Mouse (Mus musculus) 3134 (cell line): Measurements from ENCODE around the gene Gltp.

Experiments used
- DNase-seq: peaks from one replicate; pipeline ENCODE4 v3.0.0-alpha.2; 2011; ENCODE audit warnings: low spot score; ENCODE audit not compliant: insufficient read length; ENCODE audit errors: extremely low read depth

Gltp gene

GRCm38 (mm10) chr5:114664750-114665149, 26.0 kb downstream of the Gltp start:
- peak; percentile 73 for DNase-seq

DNA sequence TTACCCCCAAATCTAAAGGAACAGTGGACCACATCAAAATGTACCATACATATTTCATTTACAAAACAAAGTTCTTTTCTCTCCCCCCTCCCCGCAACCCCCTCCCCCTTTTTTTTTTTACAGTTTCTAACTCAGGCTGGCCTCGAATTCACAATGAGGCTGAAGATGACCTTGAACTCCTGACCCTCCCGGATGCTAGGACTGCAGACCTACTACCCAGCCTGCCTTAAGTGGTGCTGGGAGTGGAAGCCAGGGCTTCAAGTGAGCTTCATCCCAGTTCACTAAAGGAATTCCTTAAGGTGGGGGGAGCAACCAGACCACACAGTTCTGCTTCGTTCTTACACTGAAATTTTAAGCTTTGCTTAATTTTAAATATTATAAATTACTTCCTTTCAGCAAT, 26.6 kb downstream of the Gltp start:
- no peak for DNase-seq

- no peak for DNase-seq
These were observed 29.8 kb downstream of the Gltp start for GRCm38 (mm10) chr5:114661029-114661428.

DNA sequence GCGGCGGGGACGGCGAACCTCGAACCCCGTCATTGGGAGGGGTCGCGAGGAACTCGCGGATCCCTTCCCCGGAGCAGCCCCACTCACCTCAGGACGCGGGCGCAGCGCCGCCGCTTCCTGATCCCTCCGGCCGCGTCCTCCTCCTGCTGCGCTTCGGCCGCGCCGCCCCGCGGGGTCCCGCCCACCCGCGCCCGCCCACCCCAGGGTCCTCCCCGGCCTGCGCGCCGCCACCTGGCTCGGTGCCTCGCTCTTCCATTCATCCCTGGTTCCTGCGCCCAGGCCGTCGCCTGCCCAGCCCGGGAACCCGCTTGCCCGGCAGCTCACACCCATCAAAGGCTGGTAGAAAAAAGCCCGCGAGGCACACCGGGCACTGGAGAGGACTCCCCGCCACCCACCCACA, 32.5 kb downstream of the Gltp start, which contains the start of gene Trpv4:
Trpv4 (minus strand) TSS at position 167 of the 400 bp plus-strand sequence.
- DNase-seq = peak; percentile 76

DNA sequence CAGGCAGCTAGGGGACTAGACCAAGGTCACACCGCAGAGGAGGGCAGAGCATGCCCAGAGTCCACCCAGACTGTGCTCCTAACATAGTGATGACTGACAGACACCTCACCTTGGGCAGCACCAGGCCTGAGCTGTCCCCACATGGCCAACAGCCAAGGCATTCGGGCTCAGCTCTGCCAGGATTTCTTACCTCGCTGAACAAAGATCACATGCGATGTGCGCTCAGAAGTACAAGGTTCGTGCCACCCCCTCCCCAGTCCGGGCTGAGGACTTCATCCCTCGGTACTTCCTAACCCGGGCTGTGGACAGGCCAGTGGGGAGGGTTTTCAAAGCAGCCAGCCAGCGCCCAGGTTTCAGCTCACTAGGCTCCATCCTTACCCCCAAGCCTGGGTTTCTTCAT, 33.4 kb downstream of the Gltp start:
- peak; percentile 67 for DNase-seq

GRCm38 (mm10) chr5:114656305-114656704, 34.5 kb downstream of the Gltp start:
- no peak for DNase-seq

GRCm38 (mm10) chr5:114655721-114656120, 35.1 kb downstream of the Gltp start:
- no peak for DNase-seq

DNA sequence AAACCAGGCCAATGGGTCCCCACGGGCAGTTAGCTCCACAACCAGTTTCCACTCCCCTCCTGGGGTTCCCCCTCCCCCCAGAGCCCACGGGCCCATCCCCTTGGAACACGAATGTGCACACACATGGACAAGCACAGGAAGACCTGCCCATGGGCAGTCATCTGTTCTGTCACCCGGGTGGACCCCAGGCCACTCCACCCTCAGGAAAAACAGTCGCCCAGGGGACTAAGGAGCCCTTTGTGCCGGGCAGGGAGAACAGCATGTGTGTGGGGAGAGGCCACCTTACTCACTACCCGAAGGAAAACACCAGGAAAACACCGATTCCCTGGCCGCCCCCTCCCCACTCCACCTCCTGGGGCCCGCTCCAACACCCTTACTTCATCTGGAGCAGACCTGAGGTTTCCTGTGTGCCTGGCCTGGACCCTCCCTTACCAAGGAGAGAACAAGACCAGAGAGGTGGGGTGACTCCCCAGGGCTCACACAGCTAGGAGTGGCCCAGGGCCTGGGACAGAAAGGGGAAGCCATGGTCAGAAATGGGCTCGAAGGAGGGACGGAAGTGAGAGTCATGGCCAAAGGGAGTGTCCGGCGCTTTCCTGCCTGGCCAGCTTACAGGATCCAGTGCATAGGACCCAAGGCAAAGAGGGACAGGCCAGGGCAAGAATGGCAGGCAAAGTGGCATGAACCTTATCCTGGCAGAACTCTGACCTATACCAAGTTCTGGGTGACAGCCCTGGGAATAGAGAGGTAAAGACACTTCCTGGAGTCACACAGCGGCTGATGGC, 36.9 kb downstream of the Gltp start:
- DNase-seq = no peak

- DNase-seq = no peak
These were observed 39.3 kb downstream of the Gltp start for GRCm38 (mm10) chr5:114651449-114651848.

- DNase-seq = peak; percentile 87
These were observed 39.8 kb downstream of the Gltp start for GRCm38 (mm10) chr5:114651002-114651401.

DNA sequence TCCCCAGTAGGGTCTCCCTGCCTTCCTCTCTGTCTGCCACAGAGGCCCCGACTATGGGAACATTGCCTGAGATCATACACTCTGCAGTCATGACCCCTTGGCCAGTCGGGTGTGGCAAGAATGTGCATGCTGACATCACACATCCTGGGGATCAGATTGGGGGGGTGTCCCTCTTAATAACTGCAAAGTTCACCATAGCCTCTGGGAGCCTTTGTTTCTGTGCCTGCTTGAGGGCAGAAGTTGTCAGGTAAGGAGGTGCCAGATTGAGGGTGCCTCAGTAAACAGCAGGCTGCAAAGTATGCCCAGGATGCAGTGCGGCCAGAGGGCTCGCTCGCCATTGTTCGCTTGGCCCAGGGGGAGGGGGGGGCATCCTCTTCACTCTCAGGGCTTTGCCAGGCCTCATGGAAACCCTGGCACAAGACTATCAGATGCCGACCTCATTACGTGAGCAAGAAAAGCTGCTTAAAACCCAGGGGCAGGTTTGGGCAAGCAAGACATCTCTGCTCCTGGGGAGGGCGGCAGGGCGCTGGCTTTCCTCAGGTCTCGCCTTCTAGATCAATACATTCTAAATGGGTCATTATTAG, 42.0 kb downstream of the Gltp start:
- peak; percentile 74 for DNase-seq

DNA sequence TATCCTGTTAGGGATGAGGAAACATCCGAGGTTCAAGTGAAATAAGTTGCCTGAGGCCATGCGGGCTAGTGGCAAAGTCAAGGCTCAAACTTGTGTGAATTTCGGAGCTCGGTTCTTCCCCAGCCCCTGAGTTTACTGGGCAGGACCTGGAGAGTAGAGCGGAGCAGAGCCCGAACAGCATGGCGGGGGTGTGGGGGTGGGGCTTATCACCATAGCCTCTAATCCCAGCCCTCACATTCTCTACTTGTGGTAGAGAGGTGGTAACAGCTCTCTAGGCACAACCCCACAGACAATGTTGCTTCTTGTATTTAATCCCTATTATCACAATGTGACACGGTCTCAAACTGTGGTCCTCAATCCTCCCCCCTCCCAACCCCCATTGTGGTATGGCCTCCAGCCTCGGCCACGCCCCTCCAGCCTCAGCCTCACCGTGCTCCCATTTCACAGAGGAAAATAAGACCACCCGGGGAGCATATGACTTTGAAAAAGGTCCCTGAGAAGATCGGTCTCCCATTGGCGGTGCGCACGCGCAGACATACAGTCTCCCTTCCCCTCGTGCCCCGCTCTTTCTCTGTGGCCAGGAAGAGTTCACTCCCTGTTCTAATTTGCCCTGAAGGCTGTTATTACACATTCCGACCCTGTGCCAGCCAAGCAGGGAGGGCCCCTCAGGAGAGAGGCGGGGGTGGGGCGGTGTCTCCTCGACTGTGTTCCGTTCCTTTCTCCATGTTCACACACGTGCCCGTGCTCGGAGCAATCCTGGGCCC, 43.4 kb downstream of the Gltp start:
- peak; percentile 80 for DNase-seq

GRCm38 (mm10) chr5:114645916-114646315, 44.9 kb downstream of the Gltp start:
- no peak for DNase-seq

- DNase-seq = no peak
These were observed 45.9 kb downstream of the Gltp start for GRCm38 (mm10) chr5:114644918-114645317.

GRCm38 (mm10) chr5:114640809-114641208, 50.0 kb downstream of the Gltp start:
- no peak for DNase-seq

DNA sequence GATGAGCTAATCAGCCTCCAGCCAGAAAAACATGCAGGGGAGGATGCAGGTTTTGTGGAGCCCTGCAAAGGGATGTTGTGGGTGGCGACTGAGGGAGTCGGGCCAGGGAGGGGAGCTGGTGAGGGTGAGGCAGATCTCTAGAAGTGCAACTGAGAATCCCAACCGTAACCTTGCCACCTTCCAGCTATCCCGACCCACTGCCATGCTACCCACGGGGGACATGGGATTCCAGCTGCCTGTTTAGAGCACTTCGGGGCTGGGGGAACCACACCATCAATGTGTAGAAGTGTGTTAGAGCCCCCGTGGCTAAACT, 51.2 kb downstream of the Gltp start:
- no peak for DNase-seq

DNA sequence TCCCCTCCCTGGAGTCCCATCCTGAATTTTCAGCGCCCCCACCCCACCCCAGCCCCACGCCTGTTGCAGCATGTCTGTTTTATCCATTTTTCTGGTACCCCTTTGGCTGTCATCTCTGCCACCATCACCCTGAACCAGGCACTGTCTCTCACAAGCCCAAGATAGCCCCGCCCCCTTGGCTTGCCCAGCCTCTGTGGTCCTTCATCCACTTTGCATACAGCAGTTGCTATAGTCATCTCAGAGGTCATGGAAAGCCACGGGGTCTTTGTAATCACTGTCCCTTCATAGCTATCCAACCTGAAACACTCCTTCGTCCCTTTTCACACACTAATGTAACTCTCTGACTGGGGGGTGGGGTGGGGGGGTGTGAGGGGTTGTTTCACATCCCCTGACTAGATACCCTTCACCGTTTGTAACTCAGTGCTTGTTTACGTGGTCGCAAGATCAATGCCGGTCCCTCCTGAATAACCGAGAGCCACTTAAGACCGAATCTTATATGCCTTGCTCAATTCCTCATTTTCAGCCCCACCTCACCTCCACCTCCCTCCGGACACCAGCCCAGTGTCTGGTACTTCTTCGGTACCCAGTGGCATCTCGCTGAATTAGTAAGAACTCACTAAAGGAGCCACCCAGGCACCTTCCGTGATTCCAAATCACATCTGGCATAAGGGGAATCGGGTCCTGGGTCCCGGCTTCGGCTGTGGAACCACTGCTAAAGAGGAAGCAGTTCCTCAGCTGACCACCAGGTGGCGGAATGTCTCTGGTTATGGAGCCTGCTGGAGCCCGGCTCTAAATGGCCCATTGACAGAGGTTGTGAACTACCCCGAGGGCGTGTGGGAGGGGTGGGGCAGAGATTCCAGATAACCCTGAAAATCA, 51.8 kb downstream of the Gltp start:
- DNase-seq = peak; percentile 60

DNA sequence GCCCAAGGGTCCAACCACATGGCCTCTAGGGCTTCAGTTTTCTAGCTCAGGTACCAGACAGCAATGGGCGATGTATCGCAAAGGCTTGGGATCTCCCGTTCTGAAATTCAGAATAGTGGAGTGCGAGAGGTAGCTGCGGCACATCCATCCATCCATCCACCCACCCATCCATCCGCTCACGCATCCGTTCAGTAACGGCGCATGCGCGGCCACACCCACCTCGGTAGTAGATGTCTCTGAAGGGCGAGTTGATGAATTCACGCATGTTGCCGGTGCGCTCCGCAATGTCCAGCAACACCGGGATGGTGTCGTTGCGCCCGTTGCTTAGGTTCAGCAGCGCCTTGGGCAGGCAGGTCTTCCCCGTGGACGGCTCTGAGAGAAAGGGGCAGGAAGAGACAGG, 54.7 kb downstream of the Gltp start:
- no peak for DNase-seq

DNA sequence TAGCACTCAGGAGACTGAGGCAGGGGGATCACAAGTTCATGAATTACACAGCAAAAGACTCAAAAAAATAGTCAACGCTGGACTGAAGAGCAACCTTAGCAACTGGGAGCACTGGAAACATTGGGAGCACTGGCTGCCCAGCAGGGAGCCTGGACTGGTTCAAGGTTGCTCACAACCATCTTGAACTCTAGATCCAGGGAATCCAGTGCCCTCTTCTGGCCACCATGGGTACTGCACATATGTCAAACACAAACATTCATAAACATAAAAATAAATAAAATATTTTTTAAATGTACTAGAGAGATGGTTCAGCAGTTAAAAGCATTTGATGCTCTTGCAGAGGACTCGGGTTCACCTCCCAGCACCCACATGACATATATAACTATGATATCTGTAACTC, 59.4 kb downstream of the Gltp start:
- DNase-seq = no peak

- DNase-seq = no peak
These were observed 65.2 kb downstream of the Gltp start for GRCm38 (mm10) chr5:114625590-114625989.

GRCm38 (mm10) chr5:114620305-114620704, 70.5 kb downstream of the Gltp start:
- DNase-seq = peak; percentile 46
